Mouse (Mus musculus): ENCODE measurements at regions not wholly inside any gene's neighbourhood (a gene's known extent, or its start where the extent isn't known, plus 50 kb on each side); places are given as distances from the start of the nearest gene placed in this dataset.

DNA sequence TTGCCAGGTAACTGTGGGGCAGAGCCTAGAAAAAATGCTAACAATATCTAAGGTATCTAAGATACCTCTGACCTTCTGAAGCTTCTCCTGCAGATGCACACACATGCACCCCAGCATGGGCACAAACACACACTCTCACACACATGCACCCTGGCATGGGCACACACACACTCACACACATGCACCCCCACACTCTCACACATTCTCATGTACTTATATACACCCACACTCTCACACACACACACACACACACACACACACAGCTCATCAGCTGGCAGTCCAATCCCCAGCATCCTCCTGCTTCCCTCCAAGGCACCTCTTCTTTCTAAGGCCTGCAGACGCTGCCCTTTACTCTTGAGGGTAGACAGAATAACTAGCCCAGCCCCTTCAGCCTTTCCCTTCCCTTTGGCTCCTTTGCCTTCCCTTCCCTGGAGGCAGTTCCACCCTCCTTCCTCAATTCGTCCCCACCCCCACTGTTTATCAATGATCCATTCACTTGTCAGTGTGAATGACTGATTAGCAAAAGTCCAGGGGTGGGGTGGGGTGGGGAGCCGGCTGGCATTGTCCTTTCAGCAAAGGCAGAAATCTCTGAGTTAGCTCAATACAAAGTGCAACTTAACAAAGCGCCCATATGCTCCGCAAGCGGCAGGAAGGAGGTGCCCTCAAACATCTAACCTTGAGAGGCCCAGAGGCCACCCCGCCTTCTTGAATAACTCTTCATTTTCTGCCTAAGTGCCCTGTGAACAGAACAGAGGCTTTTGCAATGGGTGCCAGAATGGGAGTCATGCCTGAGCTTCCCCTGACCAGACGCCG lies 102.1 kb downstream of the Gm9376 start:
- TF ChIP-seq POLR2A (IDR thresholded peaks at IDR 0.05; ENCODE audit: extremely low read depth, insufficient read depth, low read length), result no peak
- no peak for TF ChIP-seq CTCF (IDR thresholded peaks at IDR 0.05; ENCODE audit: extremely low read depth, insufficient read depth, low read length)
- no peaks in the 10 kb centered on the region for H3K4me1 ChIP-seq (ENCODE audit: control insufficient read depth, insufficient read depth, low read length)
- no peak overlapping the region for H3K4me3 ChIP-seq (ENCODE audit: insufficient read depth, low read length)
- no peak overlapping the region for H3K27ac ChIP-seq (ENCODE audit: insufficient read depth, low read length)

DNA sequence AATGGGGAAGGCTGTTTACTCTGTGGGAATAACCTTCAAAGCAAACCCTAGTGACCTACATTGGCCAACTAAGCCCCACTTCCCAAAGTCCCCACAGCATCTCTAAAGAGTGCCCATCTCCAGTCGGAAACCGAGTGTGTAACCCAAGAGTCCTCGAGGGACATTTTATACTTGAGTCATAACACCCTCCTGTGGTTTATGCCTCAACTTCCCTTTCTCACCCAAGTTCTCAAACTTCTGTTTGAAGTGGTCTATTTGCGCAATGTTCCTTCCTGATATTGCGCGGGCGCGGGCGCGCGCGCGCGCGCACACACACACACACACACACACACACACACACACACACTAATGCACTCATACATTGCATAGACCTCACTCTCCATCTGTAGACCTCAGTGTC lies 104.6 kb downstream of the Gm9376 start:
- TF ChIP-seq POLR2A (IDR thresholded peaks at IDR 0.05; ENCODE audit: extremely low read depth, insufficient read depth, low read length), result no peak
- TF ChIP-seq CTCF (IDR thresholded peaks at IDR 0.05; ENCODE audit: extremely low read depth, insufficient read depth, low read length), result no peak
- Histone ChIP-seq H3K4me1 (ENCODE audit: control insufficient read depth, insufficient read depth, low read length) (no peaks in the 10 kb centered on the region), H3K27ac (ENCODE audit: insufficient read depth, low read length) (no peak overlapping the region), H3K4me3 (ENCODE audit: insufficient read depth, low read length) (no peak overlapping the region)

DNA sequence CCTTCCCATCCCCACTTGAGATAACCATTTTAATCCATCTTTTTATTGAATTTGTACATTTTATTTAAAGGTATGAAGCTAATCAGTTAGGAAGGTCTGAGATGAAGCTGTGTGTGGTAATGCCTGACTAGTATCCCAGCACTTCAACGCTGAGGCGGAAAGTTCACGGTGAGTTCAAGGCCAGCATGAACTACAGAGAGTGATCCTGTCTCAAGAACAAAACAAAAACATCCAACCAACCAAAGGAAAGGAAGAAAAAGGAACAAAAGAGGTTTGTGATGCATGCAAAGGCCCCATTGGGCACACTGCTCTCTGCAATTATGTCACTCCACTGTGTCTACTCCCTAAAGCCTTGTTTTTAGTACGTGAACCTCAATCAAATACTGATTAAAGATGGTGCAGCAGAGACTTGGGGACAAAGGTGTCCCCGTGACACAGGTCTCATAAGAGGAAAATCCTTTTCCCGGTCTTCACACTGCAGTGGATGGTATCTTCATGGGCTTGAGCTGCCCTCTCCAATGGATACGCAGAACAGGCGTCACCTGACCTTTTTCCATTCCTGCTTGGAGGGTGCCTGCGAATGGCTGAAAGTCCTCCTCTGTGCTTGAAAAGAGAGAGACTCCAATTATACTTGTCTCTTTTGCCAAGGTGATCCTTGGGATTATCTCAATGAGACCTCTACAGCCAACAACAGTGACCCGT lies 108.2 kb downstream of the Gm9376 start:
- Histone ChIP-seq H3K4me1 (ENCODE audit: control insufficient read depth, insufficient read depth, low read length) (no peaks in the 10 kb centered on the region), H3K4me3 (ENCODE audit: insufficient read depth, low read length) (no peak overlapping the region), H3K27ac (ENCODE audit: insufficient read depth, low read length) (no peak overlapping the region)
- TF ChIP-seq POLR2A (IDR thresholded peaks at IDR 0.05; ENCODE audit: extremely low read depth, insufficient read depth, low read length) (no peak), CTCF (IDR thresholded peaks at IDR 0.05; ENCODE audit: extremely low read depth, insufficient read depth, low read length) (no peak)

DNA sequence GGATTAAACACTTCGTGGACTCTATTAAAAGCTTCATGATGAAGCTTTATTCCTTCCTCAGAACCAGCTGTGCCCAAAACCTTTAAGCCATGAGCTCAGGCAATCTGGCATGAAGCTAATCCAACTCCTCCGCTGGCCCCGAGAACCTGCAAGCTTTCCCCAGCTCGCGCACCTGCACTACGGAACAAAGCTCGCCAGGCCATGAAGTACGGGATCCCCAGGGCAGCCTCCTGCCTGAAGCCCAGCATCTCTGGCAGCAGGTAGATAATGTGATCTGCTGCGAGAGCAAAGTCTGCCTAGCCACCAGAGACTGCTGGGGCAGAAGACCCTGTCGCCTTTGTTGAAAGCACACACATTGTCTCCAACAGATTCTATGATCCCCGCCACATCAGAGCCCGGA lies 108.9 kb downstream of the Gm9376 start:
- no peak overlapping the region for H3K4me3 ChIP-seq (ENCODE audit: insufficient read depth, low read length)
- no peaks in the 10 kb centered on the region for H3K4me1 ChIP-seq (ENCODE audit: control insufficient read depth, insufficient read depth, low read length)
- TF ChIP-seq CTCF (IDR thresholded peaks at IDR 0.05; ENCODE audit: extremely low read depth, insufficient read depth, low read length), result no peak
- no peak for TF ChIP-seq POLR2A (IDR thresholded peaks at IDR 0.05; ENCODE audit: extremely low read depth, insufficient read depth, low read length)
- no peak overlapping the region for H3K27ac ChIP-seq (ENCODE audit: insufficient read depth, low read length)

DNA sequence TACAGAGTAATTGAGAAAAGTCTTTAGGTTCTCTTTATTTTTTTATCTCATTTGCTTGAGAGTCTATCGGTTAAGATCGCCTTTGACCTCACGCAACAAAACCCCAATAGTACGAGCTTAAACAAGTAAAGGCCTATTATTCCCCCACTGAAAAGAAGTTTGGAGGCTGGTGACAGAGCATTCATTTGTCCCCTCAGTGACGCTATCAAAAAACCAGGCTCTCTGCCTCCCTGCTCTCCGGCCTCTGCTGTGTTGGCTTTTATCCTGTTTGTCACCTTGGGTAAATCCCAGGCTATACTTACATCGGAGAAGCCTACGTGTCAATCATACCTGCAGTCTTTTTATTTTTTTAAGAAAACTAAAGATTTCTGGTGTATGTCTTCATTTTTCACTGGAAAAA lies 112.9 kb downstream of the Gm9376 start:
- Histone ChIP-seq H3K4me1 (ENCODE audit: control insufficient read depth, insufficient read depth, low read length) (no peaks in the 10 kb centered on the region), H3K27ac (ENCODE audit: insufficient read depth, low read length) (no peak overlapping the region), H3K4me3 (ENCODE audit: insufficient read depth, low read length) (no peak overlapping the region)
- TF ChIP-seq POLR2A (IDR thresholded peaks at IDR 0.05; ENCODE audit: extremely low read depth, insufficient read depth, low read length), result no peak

DNA sequence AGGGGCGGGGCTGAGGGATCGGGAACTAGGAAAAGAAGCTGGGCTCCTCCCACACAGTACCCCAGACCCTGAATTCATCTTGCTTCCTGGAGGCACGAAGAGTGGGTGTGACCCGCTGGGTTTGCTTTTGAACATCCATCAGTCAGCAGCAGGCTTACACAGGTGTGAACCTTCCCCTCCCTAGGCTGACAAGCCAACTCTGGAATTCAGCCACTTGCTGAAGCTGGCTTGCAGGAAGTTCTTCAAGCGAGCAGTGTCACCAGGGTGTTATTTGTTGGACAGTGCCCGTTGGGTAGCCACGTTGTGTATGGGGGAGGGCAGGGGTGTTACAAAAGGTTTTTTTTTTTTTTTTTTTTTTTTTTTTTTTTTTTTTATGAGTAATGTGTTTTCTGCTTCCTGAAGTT lies 118.8 kb downstream of the Gm9376 start:
- no peak overlapping the region for H3K27ac ChIP-seq (ENCODE audit: insufficient read depth, low read length)
- H3K4me1 ChIP-seq (ENCODE audit: control insufficient read depth, insufficient read depth, low read length), result no peaks in the 10 kb centered on the region
- H3K4me3 ChIP-seq (ENCODE audit: insufficient read depth, low read length), result no peak overlapping the region
- TF ChIP-seq CTCF (IDR thresholded peaks at IDR 0.05; ENCODE audit: extremely low read depth, insufficient read depth, low read length), result no peak

DNA sequence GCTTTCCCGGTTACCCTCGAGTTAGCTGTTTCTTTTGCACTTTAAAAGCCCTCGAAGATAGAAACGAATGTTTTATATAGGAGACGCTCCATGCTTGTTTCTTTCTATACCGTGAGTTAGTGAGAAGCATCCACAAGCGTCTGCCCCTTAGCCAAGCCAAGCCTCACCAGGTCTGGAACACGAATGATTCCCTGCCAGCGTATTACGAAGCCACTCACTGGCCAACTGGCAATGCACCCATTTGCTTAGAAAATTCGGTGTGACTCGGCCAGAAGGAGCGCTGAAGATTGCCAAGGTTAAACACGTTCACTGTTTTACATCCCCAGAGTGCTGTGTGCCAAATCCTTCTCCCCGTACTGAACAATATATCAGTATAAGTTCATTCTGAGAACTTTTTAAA lies 121.3 kb downstream of the Gm9376 start:
- no peak for TF ChIP-seq POLR2A (IDR thresholded peaks at IDR 0.05; ENCODE audit: extremely low read depth, insufficient read depth, low read length)
- no peak for TF ChIP-seq CTCF (IDR thresholded peaks at IDR 0.05; ENCODE audit: extremely low read depth, insufficient read depth, low read length)
- Histone ChIP-seq H3K4me3 (ENCODE audit: insufficient read depth, low read length) (no peak overlapping the region), H3K27ac (ENCODE audit: insufficient read depth, low read length) (no peak overlapping the region), H3K4me1 (ENCODE audit: control insufficient read depth, insufficient read depth, low read length) (no peaks in the 10 kb centered on the region)

DNA sequence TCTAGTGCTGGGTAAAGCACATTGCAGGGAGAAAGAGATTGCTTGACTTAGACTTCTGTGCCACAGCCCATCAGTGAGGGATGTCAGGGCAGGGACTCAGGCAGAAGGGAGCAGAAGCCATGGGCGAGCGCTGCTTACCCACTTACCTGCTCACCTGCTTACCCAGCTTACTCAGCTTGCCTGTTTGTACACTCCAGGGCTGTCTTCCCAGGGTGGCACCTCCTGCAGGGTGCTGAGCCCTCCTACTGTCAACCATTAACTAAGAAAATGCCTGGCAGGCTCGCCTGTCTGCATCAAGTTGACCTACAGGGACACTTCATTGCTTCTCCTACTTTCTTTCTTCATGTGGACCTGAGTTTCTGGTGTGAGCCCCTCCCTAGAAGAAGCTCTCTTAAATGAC lies 124.0 kb downstream of the Gm9376 start:
- TF ChIP-seq POLR2A (IDR thresholded peaks at IDR 0.05; ENCODE audit: extremely low read depth, insufficient read depth, low read length) (no peak), CTCF (IDR thresholded peaks at IDR 0.05; ENCODE audit: extremely low read depth, insufficient read depth, low read length) (no peak)
- Histone ChIP-seq H3K4me3 (ENCODE audit: insufficient read depth, low read length) (no peak overlapping the region), H3K27ac (ENCODE audit: insufficient read depth, low read length) (no peak overlapping the region), H3K4me1 (ENCODE audit: control insufficient read depth, insufficient read depth, low read length) (no peaks in the 10 kb centered on the region)

DNA sequence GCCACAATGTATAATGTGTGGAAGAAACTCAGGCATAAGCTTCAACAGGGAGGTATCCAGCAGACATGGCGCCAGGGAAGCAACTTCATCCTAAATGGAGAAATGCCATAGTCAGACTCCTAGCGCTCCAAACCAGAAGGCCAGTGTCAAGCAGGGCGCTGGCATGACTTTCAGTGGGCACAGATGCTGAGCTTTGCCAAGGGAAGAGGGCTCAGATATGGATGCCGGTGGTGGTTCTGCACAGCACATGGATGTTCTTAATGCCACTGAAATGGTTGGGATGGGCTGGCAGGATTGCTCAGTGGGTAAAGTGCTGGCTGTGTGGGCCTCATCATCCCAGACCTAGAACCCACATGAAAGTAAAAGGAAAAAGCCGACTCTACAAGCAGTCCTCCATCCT lies 124.8 kb downstream of the Gm9376 start:
- Histone ChIP-seq H3K4me1 (ENCODE audit: control insufficient read depth, insufficient read depth, low read length) (no peaks in the 10 kb centered on the region), H3K4me3 (ENCODE audit: insufficient read depth, low read length) (no peak overlapping the region), H3K27ac (ENCODE audit: insufficient read depth, low read length) (no peak overlapping the region)
- TF ChIP-seq CTCF (IDR thresholded peaks at IDR 0.05; ENCODE audit: extremely low read depth, insufficient read depth, low read length) (no peak), POLR2A (IDR thresholded peaks at IDR 0.05; ENCODE audit: extremely low read depth, insufficient read depth, low read length) (no peak)

DNA sequence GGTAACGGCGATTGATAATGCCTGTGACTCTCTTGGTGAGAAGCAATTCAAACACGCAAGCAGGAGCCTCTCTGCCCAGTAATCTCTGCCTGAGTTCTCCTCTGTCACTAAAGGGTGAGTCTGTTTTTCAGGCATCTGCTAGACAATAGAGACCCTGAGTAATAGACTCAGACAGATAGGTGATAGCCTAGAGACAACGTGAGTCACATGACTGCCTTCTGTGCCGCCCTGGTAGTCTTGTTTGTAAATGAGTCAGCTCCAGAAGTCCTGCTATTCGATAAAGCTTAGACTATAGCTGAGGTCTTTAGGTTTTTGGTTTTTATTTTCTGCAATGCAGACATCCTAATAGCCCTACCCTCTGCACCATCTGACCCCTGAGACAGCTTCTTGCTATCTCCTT lies 126.9 kb downstream of the Gm9376 start:
- H3K4me3 ChIP-seq (ENCODE audit: insufficient read depth, low read length), result no peak overlapping the region
- no peak for TF ChIP-seq POLR2A (IDR thresholded peaks at IDR 0.05; ENCODE audit: extremely low read depth, insufficient read depth, low read length)
- no peak for TF ChIP-seq CTCF (IDR thresholded peaks at IDR 0.05; ENCODE audit: extremely low read depth, insufficient read depth, low read length)
- H3K27ac ChIP-seq (ENCODE audit: insufficient read depth, low read length), result no peak overlapping the region

More for the DNA sequence above, 126.9 kb downstream of the Gm9376 start:
- H3K4me1 ChIP-seq (ENCODE audit: control insufficient read depth, insufficient read depth, low read length), result no peaks in the 10 kb centered on the region

All from cortical plate, adult 2 months (tissue).